Mouse (Mus musculus) brown adipose tissue, adult 24 weeks (tissue): ENCODE measurements around the gene Gtf3c1. TPM values are rescaled to one million over a fixed set of nuclear protein-coding genes. Genes with fewer than 3 reads are reported as not detected.

Source experiments
- H3K27ac ChIP-seq: fragments of 200-500 bp; replicated peaks from 2 replicates; pipeline ENCODE4 v1.5.1; 2012; ENCODE audit warnings: low read depth, mild to moderate bottlenecking, low read length
- H3K4me1 ChIP-seq: fragments of 200-500 bp; 2 replicates; pipeline ENCODE4 v1.6.1; 2012; ENCODE audit warnings: low read length, mixed read lengths; ENCODE audit not compliant: control insufficient read depth, insufficient read depth, insufficient read length
- H3K4me3 ChIP-seq: fragments of 200-500 bp; 2 replicates; pipeline ENCODE4 v1.5.1; 2012; ENCODE audit warnings: low read depth, mild to moderate bottlenecking, low read length, moderate library complexity; ENCODE audit not compliant: insufficient read depth
- polyA plus RNA-seq: library from polyadenylated mRNA; stranded (reverse); fragments of >200 nt; gene quantifications from 2 replicates; pipeline ENCODE4 v1.2.4, GENCODE M21; 2012; ENCODE audit not compliant: missing spikeins, insufficient read depth, insufficient read length

Gtf3c1 gene
- polyA plus RNA-seq, 1 experiment: 15.2 TPM

- Histone ChIP-seq H3K4me3 (no peak overlapping the region), H3K27ac (no peak overlapping the region), H3K4me1 (no peaks in the 10 kb centered on the region)
These were observed 92.1 kb downstream of the Gtf3c1 start for GRCm38 (mm10) chr7:125615453-125615852.

GRCm38 (mm10) chr7:125613579-125613978, 94.0 kb downstream of the Gtf3c1 start:
- H3K4me3 ChIP-seq: no peak overlapping the region
- H3K27ac ChIP-seq: no peak overlapping the region
- no peaks in the 10 kb centered on the region for H3K4me1 ChIP-seq

- Histone ChIP-seq H3K4me3 (no peak overlapping the region), H3K4me1 (0 out of 2 replicates have a peak, but pooled peaks cover 2% of the 10 kb centered on the region), H3K27ac (no peak overlapping the region)
These were observed 99.3 kb downstream of the Gtf3c1 start for GRCm38 (mm10) chr7:125608183-125608688.

GRCm38 (mm10) chr7:125607384-125608182, 100.0 kb downstream of the Gtf3c1 start:
- Histone ChIP-seq H3K4me1 (0 out of 2 replicates have a peak, but pooled peaks cover 2% of the 10 kb centered on the region), H3K4me3 (no peak overlapping the region), H3K27ac (no peak overlapping the region)

GRCm38 (mm10) chr7:125606265-125607164, 101.1 kb downstream of the Gtf3c1 start:
- H3K4me1 ChIP-seq: 0 out of 2 replicates have a peak, but pooled peaks cover 2% of the 10 kb centered on the region
- H3K27ac ChIP-seq: no peak overlapping the region
- H3K4me3 ChIP-seq: no peak overlapping the region

GRCm38 (mm10) chr7:125605725-125606139, 101.8 kb downstream of the Gtf3c1 start:
- Histone ChIP-seq H3K27ac (no peak overlapping the region), H3K4me1 (0 out of 2 replicates have a peak, but pooled peaks cover 2% of the 10 kb centered on the region), H3K4me3 (no peak overlapping the region)

- Histone ChIP-seq H3K4me3 (0 out of 2 replicates have a peak overlapping the region, but pooled peaks have one; percentile 4), H3K27ac (no peak overlapping the region), H3K4me1 (0 out of 2 replicates have a peak, but pooled peaks cover 2% of the 10 kb centered on the region)
These were observed 102.9 kb downstream of the Gtf3c1 start for GRCm38 (mm10) chr7:125604362-125605319.

GRCm38 (mm10) chr7:125603185-125603631, 104.4 kb downstream of the Gtf3c1 start, which contains the start of gene Il21r:
TSS of gene Il21r (plus strand) at chr7:125603429.
- Histone ChIP-seq H3K27ac (0 out of 2 replicates have a peak within 1 kb of the TSS, but pooled peaks have one; percentile 8), H3K4me1 (0 out of 2 replicates have a peak, but pooled peaks cover 2% of the 10 kb centered on the region), H3K4me3 (peak within 1 kb of the TSS; percentile 4)

GRCm38 (mm10) chr7:125601821-125602448, 105.6 kb downstream of the Gtf3c1 start:
- H3K4me3 ChIP-seq: no peak overlapping the region
- no peak overlapping the region for H3K27ac ChIP-seq
- H3K4me1 ChIP-seq: 0 out of 2 replicates have a peak, but pooled peaks cover 2% of the 10 kb centered on the region

GRCm38 (mm10) chr7:125601280-125601670, 106.3 kb downstream of the Gtf3c1 start:
- H3K27ac ChIP-seq: no peak overlapping the region; the same call in 1 of the 2 replicates
- no peaks in the 10 kb centered on the region for H3K4me1 ChIP-seq
- H3K4me3 ChIP-seq: no peak overlapping the region

GRCm38 (mm10) chr7:125600612-125601279, 106.8 kb downstream of the Gtf3c1 start:
- no peaks in the 10 kb centered on the region for H3K4me1 ChIP-seq

GRCm38 (mm10) chr7:125600136-125600535, 107.4 kb downstream of the Gtf3c1 start:
- Histone ChIP-seq H3K27ac (no peak overlapping the region), H3K4me1 (no peaks in the 10 kb centered on the region), H3K4me3 (no peak overlapping the region)

More at GRCm38 (mm10) chr7:125600612-125601279, 106.8 kb downstream of the Gtf3c1 start:
- no peak overlapping the region; the same call in 1 of the 2 replicates for H3K27ac ChIP-seq
- no peak overlapping the region for H3K4me3 ChIP-seq

GRCm38 (mm10) chr7:125599373-125599973, 108.1 kb downstream of the Gtf3c1 start:
- Histone ChIP-seq H3K27ac (no peak overlapping the region), H3K4me1 (no peaks in the 10 kb centered on the region), H3K4me3 (no peak overlapping the region)
